ENCODE assay signal across 8 mouse cellular contexts in genomic region chr8:105269461-105269947, GRCm38 (mm10). TPM values are rescaled to one million over a fixed set of nuclear protein-coding genes. Genes with fewer than 3 reads are reported as not detected.
DNase-seq lines count a peak whose midpoint lies in the region; ATAC-seq and TF ChIP-seq lines count a peak whose summit lies in the region.

TSS of gene Hsf4 (plus strand) at chr8:105269801.

- 2% methylated on average over 20 of the region's 42 CpGs for WGBS in embryonic facial prominence, embryonic 14.5 days
- WGBS in heart, postnatal 0 days, result under 1% methylated on average over 42 of the region's 42 CpGs

- no peak for TF ChIP-seq RAD21 in MEL (IDR thresholded peaks at IDR 0.05; ENCODE audit: low read depth, low read length)

- DNase-seq in heart, adult 11 months, result peak; percentile 98
- DNase-seq in heart, postnatal 25 days (ENCODE audit: low spot score), result no peak
- peak; percentile 66 for DNase-seq in MEL (ENCODE audit: low read depth, low spot score)
- no peak for DNase-seq in embryonic facial prominence, embryonic 14.5 days (ENCODE audit: low spot score)
- DNase-seq in heart, postnatal 0 days (ENCODE audit: low spot score), result no peak
- peak; percentile 77 to 88 for DNase-seq in kidney, postnatal 36 days
- DNase-seq in yolk sac, embryonic 10.5 days (ENCODE audit: low spot score), result peak; percentile 76

- TF ChIP-seq POLR2A in MEL (IDR thresholded peaks at IDR 0.05; ENCODE audit: control insufficient read depth in 1 of 2, insufficient read depth in 1 of 2, low read depth in 1 of 2, low read length in 2 of 2, poor library complexity in 1 of 2), result peak; percentile 65 to 78; a peak in 3 of 4 replicates

- no peaks in the 10 kb centered on the region for H3K9me3 ChIP-seq in MEL (replicated peaks; ENCODE audit: insufficient read depth, low read length)
- H3K9me3 ChIP-seq in embryonic facial prominence, embryonic 14.5 days (ENCODE audit: control insufficient read depth, low read length), result 0 out of 2 replicates have a peak, but pooled peaks cover 4% of the 10 kb centered on the region
- H3K9me3 ChIP-seq in heart, postnatal 0 days (replicated peaks; ENCODE audit: control insufficient read depth, low read length), result no peaks in the 10 kb centered on the region
- peaks cover 14% of the 10 kb centered on the region for H3K9me3 ChIP-seq in megakaryocyte, embryonic 14.5 days

- peaks cover 2% of the 10 kb centered on the region for H3K79me2 ChIP-seq in MEL (ENCODE audit: control insufficient read depth, insufficient read depth, low read length, poor library complexity)

- H3K27me3 ChIP-seq in MEL (ENCODE audit: control insufficient read depth in 1 of 2, insufficient read depth in 2 of 2, low read length in 2 of 2), result no peaks in the 10 kb centered on the region
- H3K27me3 ChIP-seq in embryonic facial prominence, embryonic 14.5 days (replicated peaks; ENCODE audit: control insufficient read depth, insufficient read depth, low read length), result peaks cover 95% of the 10 kb centered on the region
- H3K27me3 ChIP-seq in heart, postnatal 0 days (ENCODE audit: control insufficient read depth, insufficient read depth, low read length), result peaks cover 58% of the 10 kb centered on the region
- peaks cover 60% of the 10 kb centered on the region for H3K27me3 ChIP-seq in megakaryocyte, embryonic 14.5 days (replicated peaks)

- TF ChIP-seq CTCF in MEL (IDR thresholded peaks at IDR 0.05 in 2 of 3, conservative IDR thresholded peaks at IDR 0.05 in 1 of 3; ENCODE audit: control insufficient read depth in 1 of 3, insufficient read depth in 1 of 3, low read depth in 2 of 3, low read length in 3 of 3, poor library complexity in 1 of 3, severe bottlenecking in 1 of 3), result no peak; a peak in 1 of 6 replicates
- no peak for TF ChIP-seq CTCF in heart, postnatal 0 days (IDR thresholded peaks at IDR 0.05; ENCODE audit: low read depth)

- peaks cover 0 to 10% of the 10 kb centered on the region in 2 experiments; a peak in 2 of 4 replicates for H3K36me3 ChIP-seq in MEL (ENCODE audit: control insufficient read depth in 1 of 2, insufficient read depth in 2 of 2, low read length in 2 of 2)
- H3K36me3 ChIP-seq in embryonic facial prominence, embryonic 14.5 days (ENCODE audit: control insufficient read depth, insufficient read depth, low read length), result no peaks in the 10 kb centered on the region
- H3K36me3 ChIP-seq in heart, postnatal 0 days (replicated peaks; ENCODE audit: control insufficient read depth, insufficient read depth, low read length), result 0 out of 2 replicates have a peak, but pooled peaks cover 4% of the 10 kb centered on the region
- peaks cover 32% of the 10 kb centered on the region for H3K36me3 ChIP-seq in megakaryocyte, embryonic 14.5 days (replicated peaks; ENCODE audit: low read length)

- H3K4me2 ChIP-seq in embryonic facial prominence, embryonic 14.5 days (ENCODE audit: low read depth, low read length), result peak within 1 kb of the TSS; percentile 88
- peak within 1 kb of the TSS; percentile 95 for H3K4me2 ChIP-seq in heart, postnatal 0 days (ENCODE audit: low read depth, low read length)

- peak within 1 kb of the TSS; percentile 96 for H3K9ac ChIP-seq in MEL (ENCODE audit: control insufficient read depth, low read depth, low read length, poor library complexity, severe bottlenecking)
- H3K9ac ChIP-seq in embryonic facial prominence, embryonic 14.5 days (ENCODE audit: low read depth, low read length), result peak within 1 kb of the TSS; percentile 52
- peak within 1 kb of the TSS; percentile 47 for H3K9ac ChIP-seq in heart, postnatal 0 days (replicated peaks; ENCODE audit: low read depth, low read length)

- H3K27ac ChIP-seq in MEL (ENCODE audit: control insufficient read depth, low read depth, low read length), result peak within 1 kb of the TSS; percentile 45
- no peak within 1 kb of the TSS for H3K27ac ChIP-seq in embryonic facial prominence, embryonic 14.5 days (replicated peaks; ENCODE audit: low read depth, low read length)
- H3K27ac ChIP-seq in heart, postnatal 0 days (ENCODE audit: low read depth), result no peak within 1 kb of the TSS

- H3K4me3 ChIP-seq in MEL (ENCODE audit: control insufficient read depth in 1 of 2, insufficient read depth in 1 of 2, low read depth in 2 of 2, low read length in 2 of 2), result peak within 1 kb of the TSS; percentile 74 to 81
- peak within 1 kb of the TSS; percentile 50 for H3K4me3 ChIP-seq in embryonic facial prominence, embryonic 14.5 days (ENCODE audit: low read depth, low read length)
- peak within 1 kb of the TSS; percentile 56 for H3K4me3 ChIP-seq in heart, postnatal 0 days (ENCODE audit: low read depth, low read length)
- peak within 1 kb of the TSS; percentile 89 for H3K4me3 ChIP-seq in megakaryocyte, embryonic 14.5 days (replicated peaks)

- H3K4me1 ChIP-seq in MEL (ENCODE audit: control insufficient read depth in 1 of 2, insufficient read depth in 2 of 2, low read length in 2 of 2), result peaks cover 7 to 16% of the 10 kb centered on the region in 2 experiments
- peaks cover 24% of the 10 kb centered on the region; the same call in 1 of the 2 replicates for H3K4me1 ChIP-seq in embryonic facial prominence, embryonic 14.5 days (ENCODE audit: control insufficient read depth, insufficient read depth, low read length)
- peaks cover 20% of the 10 kb centered on the region for H3K4me1 ChIP-seq in heart, postnatal 0 days (ENCODE audit: control insufficient read depth, insufficient read depth)
- peaks cover 49% of the 10 kb centered on the region for H3K4me1 ChIP-seq in megakaryocyte, embryonic 14.5 days

- TF ChIP-seq EP300 in MEL (IDR thresholded peaks at IDR 0.05; ENCODE audit: low read depth in 1 of 2, low read length in 2 of 2), result no peak
- TF ChIP-seq EP300 in heart, postnatal 0 days (IDR thresholded peaks at IDR 0.05; ENCODE audit: low read depth), result no peak

- intact Hi-C loops in heart, postnatal 25 days (cut with DNase I), result loop anchor here (10.0 kb wide), 1 partner anchor 615 kb away; no protein-coding TSS in a partner anchor

- ATAC-seq in embryonic facial prominence, embryonic 14.5 days (ENCODE audit: low read depth), result 0 out of 2 replicates have a peak, but pooled peaks have one; percentile 1
- ATAC-seq in heart, postnatal 0 days (ENCODE audit: insufficient read depth, low read depth), result peak; percentile 68

TF ChIP-seq in MEL, 35 proteins besides CTCF, POLR2A, EP300 and RAD21 (continues in another document):
- TF ChIP-seq ZC3H11A (IDR thresholded peaks at IDR 0.05; ENCODE audit: low read depth, low read length), result no peak
- no peak for TF ChIP-seq KAT2A (conservative IDR thresholded peaks at IDR 0.05; ENCODE audit: low read depth, low read length)
- TF ChIP-seq NRF1 (IDR thresholded peaks at IDR 0.05; ENCODE audit: insufficient read depth, low read depth, low read length, poor library complexity, severe bottlenecking), result 0 out of 2 replicates have a peak, but pooled peaks have one; percentile 19
- TF ChIP-seq MYC (IDR thresholded peaks at IDR 0.05; ENCODE audit: low read depth, low read length), result no peak
- peak; percentile 81; the same call in 1 of the 2 replicates for TF ChIP-seq UBTF (IDR thresholded peaks at IDR 0.05; ENCODE audit: borderline replicate concordance, insufficient read depth, low read depth, low read length)
- peak; percentile 60 for TF ChIP-seq NELFE (IDR thresholded peaks at IDR 0.05; ENCODE audit: low read depth, low read length)
- TF ChIP-seq MAX (IDR thresholded peaks at IDR 0.05; ENCODE audit: low read length), result 0 out of 2 replicates have a peak, but pooled peaks have one; percentile 35
- no peak for TF ChIP-seq BHLHE40 (IDR thresholded peaks at IDR 0.05; ENCODE audit: borderline replicate concordance, low read depth, low read length)
- no peak for TF ChIP-seq TAL1 (IDR thresholded peaks at IDR 0.05; ENCODE audit: low read length)
- no peak for TF ChIP-seq POLR2AphosphoS5 (IDR thresholded peaks at IDR 0.05; ENCODE audit: borderline replicate concordance, low read depth, low read length)
- no peak for TF ChIP-seq GABPA (IDR thresholded peaks at IDR 0.05; ENCODE audit: low read depth, low read length)
- no peak for TF ChIP-seq ETS1 (IDR thresholded peaks at IDR 0.05; ENCODE audit: low read depth, low read length)
- peak; percentile 66; the same call in 1 of the 2 replicates for TF ChIP-seq POLR2AphosphoS2 (IDR thresholded peaks at IDR 0.05; ENCODE audit: low read length)
- TF ChIP-seq GATA1 (IDR thresholded peaks at IDR 0.05; ENCODE audit: low read depth, low read length), result no peak
- no peak for TF ChIP-seq TBP (IDR thresholded peaks at IDR 0.05; ENCODE audit: low read depth, low read length)
- no peak; the same call in 1 of the 2 replicates for TF ChIP-seq HCFC1 (IDR thresholded peaks at IDR 0.05; ENCODE audit: low read depth, low read length)
- TF ChIP-seq USF2 (IDR thresholded peaks at IDR 0.05; ENCODE audit: borderline replicate concordance in 1 of 2, insufficient read depth in 1 of 2, low read depth in 1 of 2, low read length in 2 of 2), result no peak
- TF ChIP-seq SIN3A (IDR thresholded peaks at IDR 0.05; ENCODE audit: low read length), result peak; percentile 40; the same call in 1 of the 2 replicates
- no peak for TF ChIP-seq MEF2A (IDR thresholded peaks at IDR 0.05; ENCODE audit: extremely low read depth, insufficient replicate concordance, low read depth, low read length, poor library complexity, severe bottlenecking)
- peak; percentile 41; the same call in 1 of the 2 replicates for TF ChIP-seq ZMIZ1 (IDR thresholded peaks at IDR 0.05; ENCODE audit: low read depth, low read length)
- no peak for TF ChIP-seq ZNF384 (IDR thresholded peaks at IDR 0.05; ENCODE audit: low read depth, low read length)
- no peak for TF ChIP-seq E2F4 (IDR thresholded peaks at IDR 0.05; ENCODE audit: borderline replicate concordance, low read depth, low read length)
- peak; percentile 83 for TF ChIP-seq MXI1 (IDR thresholded peaks at IDR 0.05; ENCODE audit: low read depth, low read length)
- TF ChIP-seq ELF1 (IDR thresholded peaks at IDR 0.05; ENCODE audit: low read depth, low read length), result no peak
- no peak for TF ChIP-seq USF1 (IDR thresholded peaks at IDR 0.05; ENCODE audit: low read depth, low read length)
- TF ChIP-seq CHD2 (IDR thresholded peaks at IDR 0.05; ENCODE audit: low read length), result no peak

RNA-seq across cellular contexts. Expression of gene Hsf4, which starts in this region (rescaled TPM):
- total RNA-seq in heart, postnatal 25 days (2021), result 1 to 10 TPM; 1.5 to 2.2 TPM
- total RNA-seq in MEL (2012; rRNA removed), result 1.4 and 1.7 TPM in 2 replicates
- polyA plus RNA-seq in MEL (2012; ENCODE audit: insufficient read depth in 1 of 2, insufficient read length in 2 of 2, low read depth in 1 of 2, low replicate concordance in 2 of 2, missing spikeins in 1 of 2), result 1 to 10 TPM in 1 of 2 experiments, not detected in 1; 7.1 TPM
- polyA plus RNA-seq in embryonic facial prominence, embryonic 14.5 days (2014; fragmentation: Nextera tagmentation; extraction: Ambion mirVana), result 0.38 and 0.49 TPM in 2 replicates
- 2.1 TPM in 1 of 2 replicates, not detected in the other for total RNA-seq in heart, postnatal 0 days (2014; rRNA removed; ENCODE audit: low replicate concordance)
- 0.34 and 0.43 TPM in 2 replicates for polyA plus RNA-seq in heart, postnatal 0 days (2015; fragmentation: Nextera tagmentation; extraction: Ambion mirVana)
- 0.73 TPM in 1 of 2 replicates, not detected in the other for polyA plus RNA-seq in megakaryocyte, embryonic 14.5 days (2012; ENCODE audit: insufficient read depth, low replicate concordance)

Comparison
In these comparisons a context has a peak if more than half of its experiments do, and no peak if none do; other contexts are left out.
1. DNase-seq: peak in heart, adult 11 months (single experiment), MEL (single experiment), kidney, postnatal 36 days (2 of 2) and yolk sac, embryonic 10.5 days (single experiment); none in heart, postnatal 25 days (single experiment), embryonic facial prominence, embryonic 14.5 days (single experiment) and heart, postnatal 0 days (single experiment).
2. Peak in ATAC-seq, H3K4me3 ChIP-seq, H3K9ac ChIP-seq and H3K4me2 ChIP-seq in embryonic facial prominence, embryonic 14.5 days; RNA of the gene not detected or under 1 TPM.
3. Peak in every context shown above with its lines, with median percentiles within 50 percentile points of each other: H3K4me3 ChIP-seq and H3K9ac ChIP-seq.